Mouse (Mus musculus) stomach, embryonic 14.5 days (tissue): ENCODE data around the gene Abcg4. TPM values are rescaled to one million over a fixed set of nuclear protein-coding genes. Genes with fewer than 3 reads are reported as not detected.
"Not testable (repeated sequence)": the region's sequence is repeated elsewhere in the genome, so short reads cannot be mapped to it uniquely, and the experiment has no call there.

ENCODE experiments used
- ATAC-seq: fragments of 200-750 bp; cut with Nextera tagmentation; 2 replicates; pipeline ENCODE4 v1.8.0; 2017; ENCODE audit warnings: low read depth, moderate TSS enrichment; ENCODE audit not compliant: insufficient number of reproducible peaks, insufficient read depth, low FRiP score
- H3K27ac ChIP-seq: fragments of 300-500 bp; sonication (generic); 2 replicates; pipeline ENCODE4 v1.5.1; 2014; ENCODE audit warnings: mild to moderate bottlenecking, low read length, moderate library complexity, mixed read lengths
- H3K27me3 ChIP-seq: fragments of 300-500 bp; sonication (generic); 2 replicates; pipeline ENCODE4 v1.6.1; 2014; ENCODE audit warnings: low read length, control low read depth, mixed read lengths; ENCODE audit not compliant: control insufficient read depth, insufficient read depth
- H3K36me3 ChIP-seq: fragments of 300-500 bp; sonication (generic); 2 replicates; pipeline ENCODE4 v1.6.1; 2014; ENCODE audit warnings: mild to moderate bottlenecking, control low read depth, low read length, moderate library complexity, mixed read lengths; ENCODE audit not compliant: control insufficient read depth, insufficient read depth
- H3K4me1 ChIP-seq: fragments of 300-500 bp; sonication (generic); 2 replicates; pipeline ENCODE4 v1.6.1; 2014; ENCODE audit warnings: low read length, control low read depth, mixed read lengths; ENCODE audit not compliant: control insufficient read depth, insufficient read depth
- H3K4me2 ChIP-seq: fragments of 300-500 bp; sonication (generic); replicated peaks from 2 replicates; pipeline ENCODE4 v1.6.1; 2014; ENCODE audit warnings: low read depth, low read length, control low read depth
- H3K4me3 ChIP-seq: fragments of 300-500 bp; sonication (generic); 2 replicates; pipeline ENCODE4 v1.5.1; 2014; ENCODE audit warnings: low read depth, low read length, control low read depth
- H3K9ac ChIP-seq: fragments of 300-500 bp; sonication (generic); replicated peaks from 2 replicates; pipeline ENCODE4 v1.6.1; 2014; ENCODE audit warnings: low read depth, mild to moderate bottlenecking, control low read depth, low read length, moderate library complexity, mixed read lengths
- H3K9me3 ChIP-seq: fragments of 300-500 bp; sonication (generic); 2 replicates; pipeline ENCODE4 v1.6.1; 2016; ENCODE audit warnings: low read depth, low read length, control low read depth; ENCODE audit not compliant: control insufficient read depth
- WGBS: fragments of 180-500 bp; shearing (Covaris S2); extraction: QIAGEN DNeasy Blood & Tissue Kit; methylation state at CpG from one replicate; pipeline ENCODE4 v1.1.7; 2014; 5-methylcytosine and 5-hydroxymethylcytosine counted together
- polyA plus RNA-seq: library from polyadenylated mRNA; unstranded; fragments of >200 nt; fragmentation: Nextera tagmentation; extraction: Ambion mirVana; gene quantifications from 2 replicates; pipeline ENCODE4 v1.2.1, GENCODE M21; 2014

Gene Abcg4
- polyA plus RNA-seq, 1 experiment from 2014 or later = 5.9 TPM

DNA sequence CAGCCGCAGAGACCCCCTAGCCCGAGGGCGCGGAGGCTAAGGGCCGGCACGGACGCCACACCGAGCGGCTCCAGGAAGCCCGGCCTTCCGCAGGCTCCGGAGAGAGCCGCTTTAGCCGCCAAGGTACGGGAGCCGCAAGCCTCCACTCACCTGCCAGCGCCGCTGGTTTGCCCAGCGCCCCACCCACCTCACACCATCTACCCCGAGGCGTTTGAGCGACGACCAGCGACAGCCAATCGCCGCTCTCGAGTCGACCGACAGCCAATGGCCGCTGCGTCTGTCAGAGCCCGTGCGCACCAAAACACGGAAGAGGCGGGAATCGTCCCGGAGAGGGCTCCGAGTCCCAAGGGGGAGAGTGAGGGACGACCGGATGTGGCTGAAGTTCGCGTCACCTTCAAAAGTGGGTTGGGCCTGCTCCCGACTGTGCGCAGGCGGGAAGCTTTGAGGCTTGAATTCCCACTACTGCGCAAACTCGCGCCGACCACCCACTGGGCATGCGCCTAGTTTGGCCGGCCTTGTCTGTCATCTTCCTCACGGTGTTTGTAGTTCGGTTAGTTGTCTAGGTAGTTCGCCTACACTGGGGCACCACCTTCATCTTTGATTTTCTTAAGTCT, 17.2 kb upstream of the Abcg4 start, which contains the start of gene Hinfp:
TSS of gene Hinfp (minus strand) at position 206 of the 614 bp plus-strand sequence.
- H3K9me3 ChIP-seq = no peaks in the 10 kb centered on the region
- H3K4me2 ChIP-seq = peak within 1 kb of the TSS; percentile 72
- peak within 1 kb of the TSS; percentile 87 for H3K4me3 ChIP-seq
- no peaks in the 10 kb centered on the region for H3K27me3 ChIP-seq
- peaks cover 6% of the 10 kb centered on the region for H3K4me1 ChIP-seq
- H3K27ac ChIP-seq = peak within 1 kb of the TSS; percentile 59; the same call in 1 of the 2 replicates
- ATAC-seq = peak; percentile 99
- WGBS = under 1% methylated on average over 54 of the region's 54 CpGs
- peaks cover 15% of the 10 kb centered on the region for H3K36me3 ChIP-seq
- peak within 1 kb of the TSS; percentile 93 for H3K9ac ChIP-seq

DNA sequence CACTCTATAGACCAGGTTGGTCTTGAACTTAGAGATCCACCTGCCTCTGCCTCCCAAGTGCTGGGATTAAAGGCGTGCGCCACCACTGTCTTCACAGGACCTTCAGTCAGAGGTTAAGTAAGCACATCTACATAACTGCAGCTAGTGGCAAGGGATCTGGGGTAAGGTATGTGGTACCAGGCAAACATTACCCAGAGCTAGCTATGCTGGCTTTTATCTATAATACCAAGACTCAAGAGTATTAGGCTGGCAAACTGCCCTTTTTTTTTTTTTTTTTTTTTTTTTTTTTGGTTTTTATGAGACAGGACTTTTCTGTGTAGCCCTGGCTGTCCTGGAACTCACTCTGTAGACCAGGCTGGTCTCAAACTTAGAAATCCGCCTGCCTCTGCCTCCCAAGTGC, 11.6 kb upstream of the Abcg4 start:
- H3K9ac ChIP-seq, H3K4me3 ChIP-seq, ATAC-seq, H3K4me2 ChIP-seq, H3K27me3 ChIP-seq, H3K4me1 ChIP-seq, H3K9me3 ChIP-seq, H3K27ac ChIP-seq: not testable (repeated sequence)
- 94% methylated on average over 3 of the region's 3 CpGs for WGBS
- H3K36me3 ChIP-seq = peaks cover 64% of the 10 kb centered on the region

DNA sequence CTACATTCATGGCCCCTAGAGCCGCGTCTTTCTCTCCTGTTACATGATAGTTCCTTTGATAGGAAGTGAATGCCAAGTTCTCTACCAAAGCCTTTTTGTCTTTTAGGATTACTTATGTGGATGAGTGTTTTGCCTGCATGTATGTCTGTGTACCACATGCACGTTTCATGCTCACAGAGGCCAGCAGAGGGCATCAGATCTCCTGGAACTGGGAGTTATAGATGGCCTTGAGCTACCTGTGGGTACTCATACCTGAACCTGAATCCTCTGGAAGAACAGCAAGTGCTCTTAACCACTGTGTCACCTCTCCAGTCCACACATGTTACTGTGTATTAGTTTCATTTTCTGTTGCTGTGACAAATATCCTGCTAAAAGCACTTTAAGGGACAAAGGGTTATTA, 4.1 kb upstream of the Abcg4 start:
- WGBS = 66% methylated on average over 3 of the region's 3 CpGs
- Histone ChIP-seq H3K4me3 (no peak overlapping the region), H3K27me3 (no peaks in the 10 kb centered on the region), H3K4me2 (no peak overlapping the region), H3K36me3 (peaks cover 42% of the 10 kb centered on the region), H3K4me1 (peaks cover 4% of the 10 kb centered on the region; the same call in 1 of the 2 replicates), H3K9ac (no peak overlapping the region), H3K9me3 (no peaks in the 10 kb centered on the region), H3K27ac (no peak overlapping the region)
- ATAC-seq = no peak

DNA sequence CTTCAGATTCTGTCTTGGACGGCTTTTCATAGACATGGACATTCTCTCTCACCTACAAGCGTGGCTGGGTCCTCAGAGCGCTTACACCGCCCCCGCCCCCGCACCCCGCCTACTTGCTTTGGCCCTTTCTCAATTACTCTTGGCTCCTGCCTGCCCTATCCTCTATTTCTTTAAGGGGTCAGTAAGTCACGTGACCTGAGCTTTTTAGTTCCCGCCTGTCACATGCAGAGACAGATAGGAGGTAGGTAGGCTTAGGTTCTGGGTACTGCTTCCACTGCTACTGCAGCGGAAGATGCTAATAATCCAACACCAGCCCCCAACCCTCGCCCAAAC, 510 bp upstream of the Abcg4 start:
- Histone ChIP-seq H3K4me2 (no peak overlapping the region), H3K36me3 (peaks cover 15% of the 10 kb centered on the region), H3K9ac (no peak overlapping the region), H3K27ac (no peak overlapping the region), H3K4me3 (no peak overlapping the region), H3K4me1 (peaks cover 4% of the 10 kb centered on the region; the same call in 1 of the 2 replicates), H3K27me3 (no peaks in the 10 kb centered on the region), H3K9me3 (no peaks in the 10 kb centered on the region)
- 13% methylated on average over 11 of the region's 11 CpGs for WGBS
- no peak for ATAC-seq

DNA sequence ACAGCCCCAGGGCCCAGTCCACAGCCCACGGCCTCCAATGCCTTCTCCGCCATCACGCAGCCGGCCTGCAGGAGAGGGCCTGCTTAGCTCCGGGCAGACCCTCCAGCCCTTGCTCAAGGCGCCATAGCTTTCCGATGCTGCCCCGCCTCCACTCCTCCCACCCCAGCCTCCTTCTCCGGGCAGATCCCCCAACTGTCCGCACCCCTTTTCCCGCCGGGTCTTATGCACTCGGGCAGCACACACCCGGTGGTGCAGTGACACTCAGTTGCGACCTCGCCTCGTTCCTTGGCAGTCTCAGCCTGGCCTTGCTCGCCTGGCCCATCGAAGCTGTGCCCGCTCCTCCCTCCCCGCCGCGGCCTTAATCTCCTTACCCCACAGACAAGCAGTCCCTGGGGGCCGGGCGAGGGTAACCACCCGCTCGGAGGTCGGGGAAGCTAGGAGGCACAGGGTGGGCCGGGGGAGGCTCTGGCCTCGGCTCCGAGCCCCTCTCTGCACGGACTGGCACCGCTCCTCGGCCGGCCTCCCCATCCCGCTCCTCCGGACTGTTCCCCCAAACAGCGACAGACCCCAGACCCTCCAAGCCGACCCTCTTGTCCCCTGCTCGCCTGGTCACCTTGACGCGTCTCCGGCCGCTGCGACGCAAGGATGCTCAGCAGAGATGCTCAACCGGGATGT, 877 bp downstream of the Abcg4 start:
- Histone ChIP-seq H3K4me3 (peak overlapping the region; percentile 63), H3K9ac (peak overlapping the region; percentile 42), H3K27ac (no peak overlapping the region), H3K36me3 (peaks cover 4% of the 10 kb centered on the region), H3K4me1 (peaks cover 4% of the 10 kb centered on the region; the same call in 1 of the 2 replicates), H3K4me2 (peak overlapping the region; percentile 94), H3K9me3 (no peaks in the 10 kb centered on the region), H3K27me3 (no peaks in the 10 kb centered on the region)
- peak; percentile 28; the same call in 1 of the 2 replicates for ATAC-seq
- WGBS = 2% methylated on average over 47 of the region's 47 CpGs

DNA sequence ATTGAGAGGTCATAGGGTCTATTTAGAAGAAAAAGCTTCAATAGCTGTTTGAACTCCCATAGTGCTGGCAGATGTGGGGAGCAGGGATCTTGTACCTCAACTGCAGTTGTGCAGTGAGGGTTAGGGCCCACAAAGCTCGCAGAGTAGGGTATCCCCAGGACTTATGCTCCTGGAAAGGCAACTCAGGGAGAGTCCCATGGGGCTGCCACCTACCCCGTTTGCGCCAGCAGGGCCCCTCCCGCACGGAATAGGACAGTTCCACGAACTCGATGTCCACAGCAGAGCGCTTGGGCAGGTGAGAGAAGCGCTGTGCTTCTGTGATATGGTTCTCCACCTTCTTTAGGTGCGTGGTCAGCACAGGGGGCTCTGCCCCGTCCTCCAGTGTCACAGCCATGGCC, 1.4 kb downstream of the Abcg4 start:
- WGBS = 12% methylated on average over 11 of the region's 11 CpGs

DNA sequence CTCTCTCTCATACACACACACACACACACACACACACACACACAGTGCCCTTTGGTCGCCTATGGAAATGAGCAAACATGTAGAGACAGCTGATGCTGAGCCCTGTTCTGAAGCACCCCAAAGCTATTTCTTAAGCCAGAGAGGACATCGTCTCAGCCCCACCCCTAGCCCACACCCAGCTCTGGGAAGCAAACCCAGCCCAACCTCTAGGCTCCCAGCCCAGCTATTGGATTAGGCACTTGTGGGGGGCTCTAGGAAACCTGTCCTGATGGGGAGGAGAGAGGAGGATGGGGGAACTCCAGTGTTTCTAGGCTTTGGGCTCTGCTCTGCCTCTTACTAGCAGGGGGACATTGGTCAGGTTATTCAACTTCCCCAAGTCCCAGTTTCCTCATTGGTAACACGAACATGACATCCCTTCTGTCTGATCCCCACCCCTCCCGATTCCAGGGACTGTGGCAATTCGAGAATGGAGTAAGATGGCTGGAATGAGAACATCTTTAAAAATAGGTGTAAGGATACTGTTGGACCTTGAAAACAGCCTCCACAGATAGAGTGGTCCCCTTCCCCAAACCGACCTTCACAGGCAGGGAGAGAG, 2.1 kb downstream of the Abcg4 start:
- Histone ChIP-seq H3K4me1 (peaks cover 4% of the 10 kb centered on the region; the same call in 1 of the 2 replicates), H3K9me3 (no peaks in the 10 kb centered on the region), H3K9ac (no peak overlapping the region), H3K27ac (no peak overlapping the region), H3K36me3 (no peaks in the 10 kb centered on the region; the same call in 1 of the 2 replicates), H3K4me2 (no peak overlapping the region), H3K4me3 (no peak overlapping the region), H3K27me3 (no peaks in the 10 kb centered on the region)
- WGBS = 17% methylated on average over 6 of the region's 6 CpGs
- ATAC-seq = no peak

More for the DNA sequence above, 1.4 kb downstream of the Abcg4 start:
- Histone ChIP-seq H3K27ac (no peak overlapping the region), H3K4me1 (peaks cover 4% of the 10 kb centered on the region; the same call in 1 of the 2 replicates), H3K4me2 (peak overlapping the region; percentile 94), H3K4me3 (peak overlapping the region; percentile 63), H3K36me3 (no peaks in the 10 kb centered on the region; the same call in 1 of the 2 replicates), H3K9ac (peak overlapping the region; percentile 42), H3K27me3 (no peaks in the 10 kb centered on the region), H3K9me3 (no peaks in the 10 kb centered on the region)
- ATAC-seq = peak; percentile 25; the same call in 1 of the 2 replicates

DNA sequence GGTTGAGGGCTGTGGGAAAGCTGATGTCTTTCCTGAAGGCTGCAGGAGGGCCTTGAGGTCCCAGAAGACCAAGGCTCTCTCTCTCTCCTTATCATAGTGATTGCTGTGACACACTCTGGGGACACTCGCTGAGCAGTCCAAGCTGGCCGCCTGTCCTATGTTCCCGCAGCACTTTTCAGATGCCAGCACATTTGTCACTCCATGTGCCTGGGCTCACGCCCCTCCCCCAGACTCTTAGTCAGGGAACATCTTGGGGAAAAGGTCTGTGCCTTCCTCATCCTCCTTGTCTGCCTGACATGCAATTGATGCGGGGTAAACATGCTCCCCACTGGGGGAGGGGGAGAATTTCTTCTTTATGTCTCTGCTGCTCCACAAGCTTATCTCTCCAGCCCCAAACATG, 5.2 kb downstream of the Abcg4 start:
- 71% methylated on average over 5 of the region's 5 CpGs for WGBS
- H3K4me1 ChIP-seq = no peaks in the 10 kb centered on the region
- no peak overlapping the region for H3K4me3 ChIP-seq
- H3K36me3 ChIP-seq = no peaks in the 10 kb centered on the region
- no peak overlapping the region for H3K4me2 ChIP-seq
- ATAC-seq = no peak
- H3K27me3 ChIP-seq = no peaks in the 10 kb centered on the region
- H3K27ac ChIP-seq = no peak overlapping the region
- no peaks in the 10 kb centered on the region for H3K9me3 ChIP-seq
- H3K9ac ChIP-seq = no peak overlapping the region
